Mouse (Mus musculus) brain, embryonic 14.5 days (tissue): ENCODE data around the gene Zdhhc5. TPM values are rescaled to one million over a fixed set of nuclear protein-coding genes. Genes with fewer than 3 reads are reported as not detected.

Experiments used
- DNase-seq: peaks from one replicate; pipeline ENCODE4 v3.0.0-alpha.2; 2011; ENCODE audit warnings: low read depth
- CTCF ChIP-seq: fragments of 200-500 bp; IDR thresholded peaks from 2 replicates; pipeline ENCODE4 v1.5.1; 2012; ENCODE audit warnings: inconsistent platforms, mild to moderate bottlenecking, moderate library complexity, borderline replicate concordance; ENCODE audit not compliant: insufficient read depth, insufficient read length; ENCODE audit errors: extremely low read depth
- POLR2A ChIP-seq: fragments of 200-500 bp; IDR thresholded peaks from 2 replicates; pipeline ENCODE4 v1.6.1; 2012; ENCODE audit warnings: mild to moderate bottlenecking, inconsistent platforms, borderline replicate concordance; ENCODE audit not compliant: poor library complexity, insufficient read depth, insufficient read length, severe bottlenecking; ENCODE audit errors: extremely low read depth
- polyA plus RNA-seq: library from polyadenylated mRNA; depleted of rRNA; stranded (reverse); fragments of >200 nt; gene quantifications from 2 replicates; pipeline ENCODE4 v1.2.3, GENCODE M21; 2012; rRNA removed

The Zdhhc5 gene
- 34.8 and 35.4 TPM in 2 replicates for polyA plus RNA-seq

GRCm38 (mm10) chr2:84714811-84715561 is at the start of gene Zdhhc5:
Gene Zdhhc5, minus strand, starts transcription at chr2:84715180.
- TF ChIP-seq CTCF = no peak
- peak; percentile 92 for TF ChIP-seq POLR2A
- peak; percentile 100 for DNase-seq

DNA sequence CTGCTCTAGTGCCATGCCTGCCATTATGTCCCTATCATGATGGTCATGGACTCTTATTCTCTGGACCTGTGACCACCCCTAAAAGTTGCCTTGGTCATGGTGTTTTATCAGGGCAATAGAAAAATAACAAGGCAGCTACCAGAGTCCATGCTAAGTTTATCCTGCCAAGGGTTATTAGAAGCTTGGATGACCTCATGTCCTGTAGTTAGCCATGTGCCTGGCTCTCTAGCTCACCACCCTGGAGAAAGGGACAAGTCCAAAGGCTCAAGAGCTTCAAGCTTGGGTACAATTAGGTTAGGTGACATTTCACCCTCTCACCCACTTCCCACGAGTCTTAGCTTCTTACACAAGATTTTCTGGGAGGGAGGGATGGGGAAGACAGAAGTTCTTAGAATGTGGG is 47.8 kb upstream of the Zdhhc5 start:
- TF ChIP-seq POLR2A (no peak), CTCF (no peak)
- DNase-seq = no peak

GRCm38 (mm10) chr2:84762295-84762694 is 47.3 kb upstream of the Zdhhc5 start:
- no peak for DNase-seq
- TF ChIP-seq CTCF = no peak
- TF ChIP-seq POLR2A = no peak

GRCm38 (mm10) chr2:84761840-84762239 is 46.9 kb upstream of the Zdhhc5 start:
- no peak for DNase-seq
- TF ChIP-seq CTCF = no peak
- no peak for TF ChIP-seq POLR2A

- no peak for TF ChIP-seq CTCF
- no peak for TF ChIP-seq POLR2A
- DNase-seq = no peak
Observed at GRCm38 (mm10) chr2:84761309-84761708, 46.3 kb upstream of the Zdhhc5 start.

DNA sequence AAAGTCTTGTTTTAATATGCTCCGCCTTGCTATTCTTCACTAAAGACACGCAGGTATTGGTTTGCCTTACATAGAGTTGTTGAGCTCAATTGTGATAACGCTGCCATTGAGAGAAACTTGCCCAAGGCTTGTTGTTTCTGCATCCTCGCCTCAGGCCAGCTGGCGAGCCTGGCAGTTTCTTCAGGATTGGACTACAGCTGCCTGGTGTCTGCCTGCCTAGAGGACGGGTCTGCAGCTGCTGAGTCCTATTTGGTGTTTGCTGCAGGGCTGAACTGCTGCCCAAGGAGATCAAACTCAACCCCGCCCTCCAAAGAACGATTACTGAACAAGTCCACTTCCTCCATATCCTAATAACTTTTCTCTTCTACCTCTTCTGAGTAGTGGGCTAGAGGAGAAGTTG is 45.8 kb upstream of the Zdhhc5 start:
- no peak for DNase-seq
- TF ChIP-seq POLR2A = no peak
- TF ChIP-seq CTCF = no peak

DNA sequence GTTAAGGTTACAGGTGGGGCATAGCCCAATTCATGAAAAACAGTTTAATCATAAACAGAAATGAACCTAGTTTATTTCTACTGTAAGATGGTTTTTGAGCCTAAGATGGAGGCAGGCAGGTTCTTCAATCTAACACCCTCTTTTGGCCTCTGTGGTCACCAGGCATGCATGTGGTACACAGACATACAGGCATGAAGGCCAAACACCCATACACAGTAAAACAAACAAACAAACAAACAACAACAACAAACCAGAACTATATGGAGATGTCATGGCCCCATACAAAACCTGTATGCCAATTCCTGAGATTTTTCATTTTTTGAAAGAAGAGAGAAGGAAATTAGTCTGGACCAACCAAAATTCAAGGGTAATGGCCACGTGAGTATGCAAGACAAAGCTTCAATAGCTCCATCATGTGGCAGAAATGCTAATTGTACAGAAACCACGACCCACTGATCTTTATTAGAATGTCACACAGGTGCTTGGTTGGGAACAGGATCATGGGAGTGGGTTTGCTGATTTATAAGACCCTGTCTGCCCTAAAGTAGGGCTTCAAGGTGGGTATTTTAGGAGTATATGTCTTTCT is 43.7 kb upstream of the Zdhhc5 start:
- DNase-seq = peak; percentile 73
- TF ChIP-seq POLR2A (no peak), CTCF (peak; percentile 56; the same call in 1 of the 2 replicates)

- DNase-seq = no peak
- TF ChIP-seq CTCF = no peak
- no peak for TF ChIP-seq POLR2A
Observed at GRCm38 (mm10) chr2:84757026-84757682, 42.2 kb upstream of the Zdhhc5 start.

- no peak for DNase-seq
- TF ChIP-seq CTCF (no peak), POLR2A (no peak)
Observed at GRCm38 (mm10) chr2:84756245-84756644, 41.3 kb upstream of the Zdhhc5 start.

DNA sequence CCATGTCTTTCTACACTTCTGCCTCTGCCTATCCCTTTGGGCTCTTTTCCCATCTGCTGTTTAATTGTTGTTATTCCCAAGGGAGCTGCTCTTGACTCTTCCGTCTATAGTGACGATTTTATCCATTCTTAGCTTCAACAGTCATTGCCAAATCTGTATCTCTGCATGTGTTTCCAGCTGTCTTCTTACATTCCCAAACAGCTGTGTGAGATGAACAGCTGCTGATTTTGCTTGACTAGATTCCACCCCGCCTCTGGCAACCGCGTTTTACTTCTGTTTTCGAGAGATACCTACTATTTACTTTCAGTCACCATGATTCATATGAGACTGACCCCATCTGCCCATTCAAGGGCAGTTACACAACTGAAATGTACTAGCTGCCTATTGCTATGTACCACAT is 35.1 kb upstream of the Zdhhc5 start:
- no peak for TF ChIP-seq POLR2A
- TF ChIP-seq CTCF = no peak
- peak; percentile 28 for DNase-seq

- peak; percentile 69 for DNase-seq
- TF ChIP-seq POLR2A = no peak
- no peak for TF ChIP-seq CTCF
Observed at GRCm38 (mm10) chr2:84744126-84744525, 29.1 kb upstream of the Zdhhc5 start.
